Comparison of ENCODE assay signal across 8 mouse cellular contexts in the genomic region with DNA sequence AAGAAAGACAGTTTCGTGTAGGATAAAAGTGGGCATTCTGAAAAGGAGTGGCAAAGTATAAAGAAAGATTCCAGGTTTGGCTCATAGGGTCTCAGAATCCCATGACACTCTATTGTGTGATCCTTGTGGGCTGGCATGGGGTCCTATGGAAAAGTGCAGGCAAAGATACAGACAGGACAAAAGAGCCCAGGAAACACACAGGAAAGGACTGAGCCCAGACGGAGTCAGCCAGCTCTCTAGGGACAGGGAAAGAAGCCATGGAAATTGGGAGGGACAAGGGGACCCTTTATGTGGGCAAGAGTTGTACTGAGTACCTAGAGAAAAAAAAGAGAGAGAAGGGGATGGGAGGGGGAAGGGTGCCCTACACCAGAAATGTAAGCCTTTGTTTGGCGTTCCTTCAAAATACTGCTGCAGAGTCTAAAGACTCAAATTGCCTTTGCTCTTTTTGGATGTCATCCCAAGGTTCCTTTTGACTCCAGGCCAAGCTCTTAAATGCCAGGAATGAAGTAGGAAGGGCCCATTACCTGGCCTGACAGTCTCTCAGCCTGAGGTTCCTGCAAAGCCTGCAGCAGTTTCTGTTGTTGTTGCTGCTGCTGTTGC.
A peak's percentile ranks its signal among the peaks of the same experiment; 100 is the strongest.
DNase-seq lines count a peak whose midpoint lies in the region; ATAC-seq and TF ChIP-seq lines count a peak whose summit lies in the region.
"Had no signal": no experiment of that assay in that cellular context is flagged by ENCODE, and none has a peak within 500 bp of the region (broad histone marks: within the 10 kb centered on the region; RNA-seq: fewer than 3 reads in every experiment).

No protein-coding gene starts in this region.

- no peaks in the 10 kb centered on the region for H3K36me3 ChIP-seq in kidney, embryonic 15.5 days
- H3K36me3 ChIP-seq in lung, embryonic 14.5 days (ENCODE audit: insufficient read depth), result no peaks in the 10 kb centered on the region
- no peaks in the 10 kb centered on the region for H3K36me3 ChIP-seq in intestine, embryonic 15.5 days

- no peak overlapping the region for H3K4me3 ChIP-seq in kidney, embryonic 15.5 days (replicated peaks)
- H3K4me3 ChIP-seq in lung, embryonic 14.5 days (ENCODE audit: low read depth, low read length), result no peak overlapping the region
- H3K4me3 ChIP-seq in layer of hippocampus, adult 2 months, result no peak overlapping the region
- no peak overlapping the region for H3K4me3 ChIP-seq in intestine, embryonic 15.5 days (replicated peaks)

- no peak overlapping the region for H3K9ac ChIP-seq in kidney, embryonic 15.5 days
- no peak overlapping the region for H3K9ac ChIP-seq in lung, embryonic 14.5 days
- H3K9ac ChIP-seq in intestine, embryonic 15.5 days, result no peak overlapping the region

- no peak for TF ChIP-seq CTCF in lung, embryonic 14.5 days (IDR thresholded peaks at IDR 0.05; ENCODE audit: low read depth)
- TF ChIP-seq CTCF in layer of hippocampus, adult 2 months (conservative IDR thresholded peaks at IDR 0.05), result no peak

- no peak for ATAC-seq in kidney, embryonic 15.5 days (replicated peaks; ENCODE audit: low FRiP score)
- ATAC-seq in lung, embryonic 14.5 days (ENCODE audit: insufficient read depth), result no peak
- no peak for ATAC-seq in intestine, embryonic 15.5 days

- H3K27me3 ChIP-seq in kidney, embryonic 15.5 days, result no peaks in the 10 kb centered on the region
- no peaks in the 10 kb centered on the region for H3K27me3 ChIP-seq in lung, embryonic 14.5 days (ENCODE audit: insufficient read depth, low read length)
- no peaks in the 10 kb centered on the region for H3K27me3 ChIP-seq in intestine, embryonic 15.5 days (replicated peaks)

- no peaks in the 10 kb centered on the region for H3K4me1 ChIP-seq in kidney, embryonic 15.5 days
- no peaks in the 10 kb centered on the region for H3K4me1 ChIP-seq in lung, embryonic 14.5 days (ENCODE audit: insufficient read depth)
- H3K4me1 ChIP-seq in intestine, embryonic 15.5 days (replicated peaks), result no peaks in the 10 kb centered on the region

- no peak overlapping the region for H3K27ac ChIP-seq in kidney, embryonic 15.5 days
- no peak overlapping the region for H3K27ac ChIP-seq in lung, embryonic 14.5 days (ENCODE audit: low read depth)
- H3K27ac ChIP-seq in layer of hippocampus, adult 2 months, result no peak overlapping the region
- H3K27ac ChIP-seq in intestine, embryonic 15.5 days, result no peak overlapping the region

- WGBS in kidney, embryonic 15.5 days, result 81% methylated on average over 3 of the region's 3 CpGs
- WGBS in lung, embryonic 14.5 days, result 70% methylated on average over 3 of the region's 3 CpGs
- WGBS in intestine, embryonic 15.5 days, result 77% methylated on average over 3 of the region's 3 CpGs

- peak; percentile 44 for DNase-seq in kidney, adult 18-20 months
- DNase-seq in adrenal gland, postnatal 14 days, result peak; percentile 70
- peak; percentile 79 for DNase-seq in cerebellum, adult 9-10 months
- DNase-seq in lung, embryonic 14.5 days, result peak; percentile 62
- DNase-seq in layer of hippocampus, adult 2 months (ENCODE audit: low spot score in 2 of 2), result no peak
- DNase-seq: right cerebral cortex, postnatal 4 days had no signal

- no peaks in the 10 kb centered on the region for H3K9me3 ChIP-seq in kidney, embryonic 15.5 days (replicated peaks)
- no peaks in the 10 kb centered on the region for H3K9me3 ChIP-seq in lung, embryonic 14.5 days (ENCODE audit: low read depth, low read length)
- H3K9me3 ChIP-seq in intestine, embryonic 15.5 days, result no peaks in the 10 kb centered on the region

- H3K4me2 ChIP-seq in kidney, embryonic 15.5 days, result no peak overlapping the region
- no peak overlapping the region for H3K4me2 ChIP-seq in lung, embryonic 14.5 days
- H3K4me2 ChIP-seq in intestine, embryonic 15.5 days (replicated peaks), result no peak overlapping the region

Comparison
In these comparisons a context has a peak if more than half of its experiments do, and no peak if none do; other contexts are left out.
1. DNase-seq: peak in kidney, adult 18-20 months (single experiment), adrenal gland, postnatal 14 days (single experiment), cerebellum, adult 9-10 months (single experiment) and lung, embryonic 14.5 days (single experiment); none in layer of hippocampus, adult 2 months (0 of 2).